Mouse (Mus musculus) thymus, postnatal 0 days (tissue): ENCODE measurements around the gene Sesn3. TPM values are rescaled to one million over a fixed set of nuclear protein-coding genes. Genes with fewer than 3 reads are reported as not detected.

Experiments
- DNase-seq: peaks from one replicate; pipeline ENCODE4 v3.0.0-alpha.2; 2015; ENCODE audit warnings: low spot score
- polyA plus RNA-seq: library from polyadenylated mRNA; unstranded; fragments of >200 nt; fragmentation: Nextera tagmentation; extraction: Ambion mirVana; gene quantifications from 2 replicates; pipeline ENCODE4 v1.2.1, GENCODE M21; 2015

The Sesn3 gene
- polyA plus RNA-seq, 1 experiment from 2014 or later: 19.3 TPM

DNA sequence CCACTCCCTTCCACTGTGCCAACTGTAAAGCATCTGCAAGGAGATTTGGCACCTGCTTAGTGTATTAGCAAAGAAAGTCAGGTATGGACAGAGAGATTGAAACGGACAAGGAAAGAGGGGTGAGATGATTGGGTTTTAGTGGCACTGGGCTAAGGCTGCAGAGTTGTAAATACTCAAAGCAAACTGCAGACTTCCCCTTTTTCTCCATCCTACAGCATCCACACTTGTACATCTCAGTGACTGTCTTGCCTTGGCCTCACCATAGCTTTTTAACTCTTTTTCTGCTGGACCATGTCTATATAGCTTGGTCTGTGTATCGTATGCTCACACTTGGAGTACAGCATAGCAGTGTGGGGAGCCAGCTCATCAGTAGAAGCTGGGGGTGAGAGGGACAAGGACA is 75.9 kb downstream of the Sesn3 start:
- no peak for DNase-seq

DNA sequence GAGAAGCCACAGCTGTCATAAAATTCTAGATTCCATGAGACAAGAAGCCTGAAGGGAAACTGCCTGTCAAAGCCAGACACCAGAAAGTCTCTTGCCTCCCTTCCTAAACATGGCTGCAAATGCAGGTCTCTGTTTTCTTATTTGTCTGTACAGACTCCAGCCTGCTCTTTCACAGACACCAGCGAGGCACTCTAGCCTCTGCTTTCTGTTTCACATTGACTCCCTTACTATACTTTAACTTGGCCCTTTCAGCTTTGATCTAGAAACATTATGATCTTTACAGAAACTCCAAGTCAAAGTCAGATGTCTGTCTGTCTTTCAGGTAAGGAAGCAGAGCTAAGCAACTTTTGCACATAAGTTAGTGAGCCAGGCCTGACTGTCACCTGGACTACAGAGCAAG is 77.5 kb downstream of the Sesn3 start:
- DNase-seq: no peak

DNA sequence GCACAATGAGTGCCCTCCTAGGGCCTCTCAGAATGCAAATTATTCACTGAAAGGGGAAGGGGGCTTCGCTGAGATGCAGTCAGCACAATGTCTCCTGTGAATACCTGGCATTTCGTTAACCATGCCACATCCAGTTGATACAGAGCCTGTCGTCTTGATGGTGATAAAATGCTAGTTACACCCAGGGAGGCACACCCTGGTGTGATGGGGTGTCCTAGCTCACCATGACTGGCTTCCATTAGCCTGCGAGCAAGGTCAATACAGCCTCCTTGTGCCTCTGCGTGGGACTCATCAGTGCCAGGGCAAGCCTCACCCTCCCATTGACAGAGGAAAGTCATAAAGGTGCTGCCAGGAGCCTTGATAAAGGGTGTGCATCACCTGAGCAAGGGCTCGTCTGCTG is 80.0 kb downstream of the Sesn3 start:
- no peak for DNase-seq

DNA sequence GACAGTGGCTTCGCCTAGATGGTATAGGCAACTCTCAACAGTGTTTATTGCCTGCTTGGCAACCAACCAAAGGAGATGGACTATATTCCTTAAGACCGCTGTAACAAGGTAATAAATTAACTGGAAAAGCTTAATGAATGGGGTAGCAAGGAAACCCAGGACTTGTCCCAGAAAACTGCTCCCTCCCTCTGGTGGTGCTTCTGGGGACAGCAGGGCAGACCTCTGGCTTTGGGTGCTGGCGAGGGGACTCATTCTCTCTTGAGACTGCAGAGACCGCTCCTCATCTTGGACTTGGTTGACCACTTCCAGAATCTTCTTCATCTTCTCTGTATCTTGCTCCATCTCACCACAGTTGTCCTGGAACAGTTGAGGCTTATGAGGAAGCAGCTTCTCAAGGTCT is 82.2 kb downstream of the Sesn3 start:
- DNase-seq: no peak

DNA sequence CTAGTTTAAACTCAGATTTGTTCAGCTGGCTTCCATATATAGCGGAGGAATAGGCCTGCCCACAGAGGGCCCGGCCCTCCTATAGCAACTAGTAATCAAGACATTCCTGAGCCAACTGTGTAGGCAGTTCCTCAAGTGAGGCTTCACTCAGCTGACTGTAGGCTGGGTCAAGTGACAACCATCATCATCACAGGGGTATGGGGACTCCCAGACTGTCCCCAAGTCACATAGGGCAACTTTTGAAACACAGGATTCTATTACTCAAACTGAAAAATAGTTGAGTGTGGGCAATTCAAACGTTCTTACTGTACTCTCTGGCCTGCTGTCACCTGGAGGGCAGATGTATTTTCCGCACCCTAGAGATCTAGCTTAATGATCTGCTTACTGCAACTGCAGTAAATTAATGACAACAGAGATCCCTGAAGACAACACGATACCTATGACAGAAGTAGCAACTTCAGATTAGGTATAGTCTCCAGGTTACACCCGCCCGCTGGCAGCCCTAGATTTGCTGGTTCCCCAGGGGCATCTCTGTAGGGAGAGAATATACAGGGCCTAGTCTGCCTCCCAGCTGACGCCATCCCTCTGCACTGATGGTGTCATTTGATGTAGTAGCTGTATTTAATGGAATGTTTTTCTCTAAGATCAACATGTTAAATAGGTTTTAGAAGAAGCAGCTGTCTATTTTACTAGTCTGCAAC is 87.4 kb downstream of the Sesn3 start:
- no peak for DNase-seq

DNA sequence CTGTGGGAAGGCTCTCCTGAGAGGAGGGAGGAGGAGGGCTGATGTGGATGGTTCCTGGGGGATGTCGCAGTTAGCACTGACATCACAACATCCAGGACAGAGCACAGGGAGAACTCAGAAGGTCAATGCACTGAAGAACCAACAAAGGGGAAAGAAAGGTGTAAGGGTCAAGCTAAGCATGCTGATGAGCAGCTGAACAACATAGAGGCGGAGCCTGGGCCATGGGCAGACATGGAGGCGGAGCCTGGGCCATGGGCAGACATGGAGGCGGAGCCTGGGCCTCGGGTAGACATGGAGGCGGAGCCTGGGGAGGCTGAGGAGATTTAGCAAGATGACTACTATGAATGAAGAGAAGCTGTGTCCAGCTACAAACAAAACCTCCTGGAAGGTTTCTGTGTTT is 88.7 kb downstream of the Sesn3 start:
- no peak for DNase-seq

DNA sequence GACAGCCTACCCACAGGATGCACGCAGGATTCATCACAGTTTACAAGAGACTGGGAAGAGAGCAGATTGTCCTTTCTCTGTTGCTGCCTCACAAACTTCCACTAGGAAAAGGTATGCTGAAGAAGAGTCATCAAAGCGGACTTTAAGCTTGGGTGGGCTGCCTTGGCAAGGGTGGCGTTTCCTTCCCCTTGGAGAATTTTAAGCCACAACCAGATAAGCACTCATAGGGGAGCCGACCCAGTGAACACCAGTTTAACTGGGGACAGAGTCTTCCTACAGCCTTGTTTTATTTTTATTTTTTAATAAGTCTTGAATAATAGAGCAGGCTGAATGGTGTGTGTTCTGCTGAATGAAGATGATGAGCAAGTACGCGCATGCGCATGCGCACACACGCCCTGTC is 89.9 kb downstream of the Sesn3 start:
- no peak for DNase-seq

DNA sequence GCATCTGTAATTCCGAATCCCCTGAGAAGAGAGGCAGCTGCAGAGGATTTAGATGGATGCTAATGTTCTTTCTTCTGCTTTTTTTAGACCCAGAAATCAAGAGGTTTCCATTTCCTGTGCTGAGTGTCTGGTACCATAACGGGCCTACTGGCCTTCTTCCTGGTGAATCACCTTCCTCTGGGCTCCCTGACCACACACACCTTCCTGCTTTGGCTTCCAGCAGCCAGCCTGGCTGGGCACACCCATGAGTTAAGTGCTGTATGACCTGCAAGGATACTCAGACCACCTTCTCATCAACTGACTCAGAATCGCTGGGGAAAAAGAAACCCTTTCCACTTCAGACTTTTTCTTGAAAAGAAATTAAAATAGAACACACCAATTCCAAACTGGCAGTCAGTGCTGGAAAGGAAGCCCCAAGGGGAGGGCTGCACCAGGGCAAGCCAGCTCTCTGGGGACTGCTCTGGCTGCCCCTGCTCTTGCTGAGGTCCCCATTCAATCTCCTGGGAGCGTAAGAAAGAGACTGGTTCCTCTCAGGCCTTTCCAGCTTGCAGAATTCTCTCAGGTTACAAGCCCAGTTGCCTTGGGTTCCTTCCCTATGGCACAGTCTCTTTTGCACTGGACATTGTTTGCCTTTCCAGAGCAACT is 90.7 kb downstream of the Sesn3 start:
- no peak for DNase-seq

DNA sequence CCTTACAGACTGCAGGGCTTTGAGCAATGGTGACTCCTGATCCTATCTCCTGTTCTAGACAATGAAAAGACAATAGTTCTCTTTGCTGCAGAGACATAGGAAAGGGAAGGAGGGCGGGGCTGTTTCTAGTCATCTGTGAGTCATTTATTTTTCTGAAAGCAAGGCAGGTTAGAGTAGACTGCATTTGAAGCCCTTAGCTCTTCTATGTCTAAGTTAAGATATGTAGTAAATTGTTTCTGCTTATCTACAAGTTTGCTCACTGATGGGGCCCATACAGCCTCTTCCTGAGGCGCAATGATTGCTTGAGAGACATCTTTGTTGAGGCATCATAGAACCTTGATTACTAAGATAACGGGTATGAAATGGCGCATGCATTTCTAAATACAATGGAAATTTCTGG is 93.0 kb downstream of the Sesn3 start:
- DNase-seq: no peak

DNA sequence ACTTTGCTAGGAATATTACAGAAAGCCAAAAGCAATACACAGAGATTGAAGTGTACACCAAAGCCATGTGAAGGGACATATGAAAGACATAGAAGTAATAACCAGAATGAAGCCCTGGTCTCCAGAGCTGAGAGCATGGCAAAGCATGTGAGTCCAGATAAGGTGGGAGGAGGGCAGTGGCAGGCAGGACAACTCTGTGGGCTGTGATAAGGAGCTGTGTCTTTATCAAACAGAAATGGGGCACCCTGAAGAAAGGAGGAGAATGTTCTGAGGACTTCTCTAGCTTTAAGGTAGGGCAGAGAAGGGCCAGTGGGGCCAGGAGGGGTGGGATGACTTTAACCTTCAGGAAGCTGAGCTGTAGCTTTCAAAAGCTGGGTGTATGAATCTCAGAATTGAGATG is 94.4 kb downstream of the Sesn3 start:
- no peak for DNase-seq

DNA sequence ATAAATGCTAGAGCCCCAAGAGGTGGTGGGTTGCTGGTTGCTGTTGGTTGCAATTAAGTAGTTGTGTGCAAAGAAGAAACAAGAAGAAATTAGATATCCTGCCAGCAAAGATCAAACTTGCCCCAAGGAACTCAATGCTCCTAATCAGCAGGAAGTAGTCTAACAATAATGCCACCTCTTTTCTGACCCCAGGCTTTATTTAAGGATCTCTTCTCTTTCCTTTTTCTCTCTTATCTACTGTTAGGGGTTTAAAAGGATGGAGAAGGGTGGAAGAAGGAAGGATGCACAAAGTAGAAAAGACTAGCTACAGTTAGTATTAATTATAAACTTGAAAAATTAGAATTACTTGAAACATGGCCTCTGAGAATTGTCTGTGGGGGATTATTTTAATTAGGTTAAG is 97.6 kb downstream of the Sesn3 start:
- no peak for DNase-seq

DNA sequence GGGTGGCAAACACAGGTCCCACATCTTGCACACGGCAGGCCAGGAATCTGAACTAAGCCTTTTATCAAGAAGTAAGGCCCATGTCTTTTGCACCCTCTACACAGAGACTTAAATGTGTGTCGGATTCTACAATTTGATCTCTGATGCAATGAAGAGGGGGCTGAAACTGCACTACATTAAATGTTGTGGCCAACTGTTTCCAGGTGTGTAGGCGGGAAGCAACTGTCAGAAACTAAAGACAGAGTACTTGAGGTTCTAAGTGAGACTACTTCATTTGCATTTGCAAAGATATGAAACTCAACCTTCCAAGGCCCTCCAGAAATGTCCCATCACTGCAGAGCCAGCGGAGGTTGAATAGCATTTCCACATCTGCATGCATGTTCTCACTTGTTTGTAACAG is 101.3 kb downstream of the Sesn3 start:
- no peak for DNase-seq

DNA sequence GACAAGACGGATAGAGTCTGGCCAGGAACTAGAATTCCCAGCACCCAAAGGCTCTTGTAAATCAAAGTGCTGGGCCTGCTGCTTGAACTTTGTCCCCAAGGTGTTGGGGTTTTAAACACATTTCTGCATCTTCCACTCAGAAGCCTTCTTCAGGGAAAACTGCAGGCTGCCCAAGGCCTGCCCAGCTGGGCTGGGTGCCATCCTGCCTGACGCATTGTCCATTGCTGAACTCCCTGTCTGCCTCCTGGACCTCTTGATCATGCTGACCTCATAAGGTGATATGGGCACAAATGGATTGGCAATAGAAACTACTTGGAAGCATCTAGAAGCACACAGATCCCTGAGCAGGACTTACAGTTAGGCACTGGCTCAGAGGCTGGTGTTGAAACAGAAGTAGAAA is 103.3 kb downstream of the Sesn3 start:
- no peak for DNase-seq

DNA sequence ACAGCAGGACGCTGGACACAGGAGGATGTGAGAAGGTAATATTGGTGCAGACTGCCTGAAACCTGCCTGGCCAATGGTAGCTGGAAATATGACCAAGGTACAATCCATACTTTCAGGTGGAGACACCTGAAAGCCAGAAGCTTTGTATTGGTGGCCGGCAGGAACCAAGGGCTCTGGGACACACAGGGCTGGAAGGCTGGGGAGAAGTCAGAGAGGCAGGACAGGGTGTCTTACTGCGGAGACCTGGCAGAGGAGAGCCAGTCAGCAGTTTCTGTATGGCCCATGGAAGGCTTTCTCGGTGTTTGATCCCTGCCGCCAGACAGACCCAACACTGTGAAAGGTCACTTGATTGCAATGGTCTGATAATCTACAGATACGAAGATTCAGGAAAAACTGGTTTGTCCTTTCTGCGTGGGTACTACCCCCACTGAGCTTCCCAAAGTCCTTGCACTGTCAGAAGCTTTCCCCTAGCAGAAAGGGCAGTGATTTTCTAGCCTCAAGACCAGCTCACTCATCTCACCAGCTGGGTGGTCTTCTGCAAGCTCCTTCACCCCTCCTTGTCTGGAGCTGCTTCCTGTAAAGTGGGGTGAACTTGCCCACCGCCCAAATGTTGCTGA is 105.0 kb downstream of the Sesn3 start:
- DNase-seq: no peak

DNA sequence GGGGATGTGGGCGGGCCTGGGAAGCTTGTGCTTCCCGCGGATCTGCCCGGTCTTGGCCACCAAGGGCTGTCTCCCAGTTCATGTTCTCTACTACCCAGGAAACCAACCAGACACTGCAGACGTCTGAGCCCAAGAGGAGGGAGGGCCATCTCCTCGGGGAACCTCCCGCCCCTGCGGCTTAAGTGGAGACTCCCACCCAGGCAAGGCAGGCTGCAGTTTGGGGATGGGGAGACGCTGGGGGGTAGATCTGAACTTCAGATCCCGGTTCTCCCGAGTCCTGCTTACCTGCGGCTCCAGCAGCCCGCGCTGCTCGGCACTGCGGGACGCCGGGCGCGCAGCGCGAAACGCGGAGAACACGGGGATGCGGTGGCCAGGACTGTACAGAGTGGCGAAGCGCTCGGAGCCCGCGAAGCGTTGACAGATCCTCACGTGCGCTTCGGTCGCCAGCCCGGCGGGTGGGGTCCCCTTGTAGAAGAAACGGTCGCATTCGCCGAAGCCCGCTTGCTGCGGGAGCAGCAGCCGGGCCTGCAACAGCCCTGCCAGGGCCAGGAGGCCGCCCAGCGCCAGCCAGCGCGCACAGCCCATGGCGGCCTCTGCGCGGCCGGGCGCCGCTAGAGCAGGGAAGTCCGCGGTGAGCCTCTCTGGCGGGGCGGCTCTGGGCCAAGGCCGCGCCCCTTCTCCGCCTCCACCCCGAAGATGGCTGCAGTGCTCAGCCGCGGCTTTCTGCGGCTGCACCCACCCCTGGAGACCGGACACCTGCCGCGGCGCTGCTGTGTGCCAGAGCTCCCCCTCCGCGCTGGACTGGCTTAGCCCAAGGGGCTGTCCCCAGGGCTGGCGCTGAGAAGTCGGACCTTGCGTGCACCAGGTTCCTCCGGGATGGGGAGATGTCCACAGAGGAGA is 105.8 kb downstream of the Sesn3 start:
- DNase-seq: peak; percentile 48

DNA sequence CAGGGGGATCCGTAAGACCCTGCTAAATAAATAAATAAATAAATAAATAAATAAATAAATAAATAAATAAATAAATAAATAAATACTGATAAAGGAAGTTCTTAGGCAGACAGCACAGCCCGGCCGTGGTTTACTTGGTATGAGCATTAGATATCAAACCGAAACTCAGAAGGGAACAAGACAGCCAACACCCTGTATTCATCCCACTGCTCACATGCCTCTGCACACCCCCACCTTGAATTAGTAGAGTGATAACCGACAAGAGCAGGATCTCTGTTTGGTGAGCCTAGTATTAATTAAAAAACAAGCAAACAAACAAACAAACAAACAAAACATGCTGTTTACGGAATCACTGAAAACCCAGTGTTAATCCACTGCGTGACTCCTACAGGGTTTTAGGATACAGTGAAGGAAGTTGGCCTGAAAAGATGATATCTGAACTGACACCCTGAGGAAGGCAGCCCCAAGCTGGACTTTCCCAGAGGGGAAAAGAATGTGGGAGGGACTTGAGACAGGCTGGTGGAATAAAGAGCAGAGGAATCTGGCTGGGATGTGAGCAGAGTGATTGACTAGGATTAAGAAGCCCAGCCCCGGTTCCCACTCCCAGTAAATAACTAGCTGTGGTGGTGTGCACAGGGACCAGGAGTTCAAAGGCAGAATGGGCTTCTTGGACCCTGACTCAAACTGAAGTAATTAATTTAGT is 106.6 kb downstream of the Sesn3 start, which contains the start of gene Endod1:
TSS of gene Endod1 (minus strand) at position 155 of the 703 bp plus-strand sequence.
- no peak for DNase-seq

DNA sequence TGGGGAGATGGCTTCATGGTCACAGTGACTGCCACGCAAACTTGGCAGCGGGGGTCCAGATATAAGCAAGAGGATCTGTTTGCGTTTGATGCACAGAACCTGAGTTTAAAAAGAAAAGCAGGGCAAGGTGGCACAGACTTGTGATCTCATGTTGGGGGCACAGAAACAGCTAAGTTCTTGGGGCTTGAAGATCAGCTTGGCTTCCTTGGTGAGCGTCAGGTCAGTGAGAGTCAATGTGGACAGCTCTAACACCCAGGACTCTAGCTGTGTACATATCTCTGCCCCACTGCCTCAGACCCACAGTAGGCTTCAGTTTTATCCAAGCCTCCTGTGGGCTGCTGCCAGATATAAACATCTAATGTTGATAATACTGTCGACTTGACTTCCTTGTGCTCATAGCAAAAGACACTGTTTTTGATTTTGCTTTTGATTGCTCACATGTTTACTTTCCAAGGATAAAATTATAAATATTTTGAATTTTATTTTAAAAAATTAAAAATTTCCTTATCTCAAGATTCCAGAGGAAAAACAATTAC is 107.5 kb downstream of the Sesn3 start:
- DNase-seq: no peak
